Comparison of ENCODE assay signal across 21 mouse cellular contexts in the genomic region with DNA sequence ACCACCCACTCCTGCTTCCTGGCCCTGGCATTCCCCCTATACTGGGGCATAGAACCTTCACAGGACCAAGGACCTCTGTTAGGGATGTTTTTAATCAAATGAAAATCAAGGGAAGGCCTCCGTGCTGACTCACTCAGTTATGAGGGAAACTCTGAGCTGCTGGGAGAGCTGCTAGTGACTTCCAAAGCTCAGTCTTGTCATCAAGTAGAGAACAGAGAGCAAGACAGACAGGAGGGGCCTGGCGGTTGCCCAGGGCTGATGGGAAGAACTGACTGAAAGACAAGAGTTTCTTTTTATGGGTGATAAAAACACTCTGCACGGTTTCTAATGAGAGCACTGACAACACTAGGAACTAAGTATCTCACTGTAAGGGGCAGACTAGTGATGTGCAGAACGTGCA. TPM values are rescaled to one million over a fixed set of nuclear protein-coding genes. Genes with fewer than 3 reads are reported as not detected.
A peak's percentile ranks its signal among the peaks of the same experiment; 100 is the strongest.
DNase-seq lines count a peak whose midpoint lies in the region; ATAC-seq lines count a peak whose summit lies in the region.
"Had no signal": no experiment of that assay in that cellular context is flagged by ENCODE, and none has a peak within 500 bp of the region (broad histone marks: within the 10 kb centered on the region; RNA-seq: fewer than 3 reads in every experiment).

No protein-coding gene starts in this region.

- peak; percentile 21 for DNase-seq in gastrocnemius, adult 18-20 months (ENCODE audit: low spot score)
- no peak for DNase-seq in gastrocnemius, postnatal 4 days (ENCODE audit: low spot score in 2 of 2)
- DNase-seq in MN1 (ENCODE audit: low spot score) = peak; percentile 71
- peak; percentile 31 for DNase-seq in brain, adult 2 months (ENCODE audit: low read depth, low spot score)
- peak; percentile 29 to 41 for DNase-seq in heart, postnatal 10 days
- no peak for DNase-seq in liver, embryonic 11.5 days (ENCODE audit: low spot score)
- DNase-seq in thymus, postnatal 25 days = no peak
- DNase-seq: B cell, adult 2 months; cerebellum, postnatal 36 days; layer of hippocampus, postnatal 36 days; liver, postnatal 0 days; lung, postnatal 36 days; retina, postnatal 1 day; thymus, adult 2 months had no signal

- H3K9me3 ChIP-seq in liver, embryonic 11.5 days (ENCODE audit: control insufficient read depth, low read length) = no peaks in the 10 kb centered on the region
- H3K9me3 ChIP-seq: embryonic facial prominence, embryonic 12.5 days; forebrain, embryonic 12.5 days; hindbrain, embryonic 10.5 days; limb, embryonic 12.5 days; midbrain, embryonic 12.5 days had no signal

- no peak overlapping the region for H3K27ac ChIP-seq in liver, embryonic 11.5 days (ENCODE audit: low read depth, low read length)
- H3K27ac ChIP-seq: forebrain, embryonic 12.5 days; hindbrain, embryonic 10.5 days; limb, embryonic 12.5 days; midbrain, embryonic 12.5 days had no signal

- 76% methylated on average over 4 of the region's 4 CpGs for WGBS in liver, embryonic 11.5 days

- no peak overlapping the region for H3K4me3 ChIP-seq in liver, embryonic 11.5 days (ENCODE audit: low read depth, low read length)
- H3K4me3 ChIP-seq: embryonic facial prominence, embryonic 12.5 days; forebrain, embryonic 12.5 days; hindbrain, embryonic 10.5 days; limb, embryonic 12.5 days; midbrain, embryonic 12.5 days; myocyte had no signal

- H3K9ac ChIP-seq in liver, embryonic 11.5 days (ENCODE audit: low read depth, low read length) = no peak overlapping the region
- H3K9ac ChIP-seq: embryonic facial prominence, embryonic 12.5 days; forebrain, embryonic 12.5 days; limb, embryonic 12.5 days; liver, postnatal 0 days; midbrain, embryonic 12.5 days had no signal

- H3K4me1 ChIP-seq in liver, embryonic 11.5 days (replicated peaks; ENCODE audit: control insufficient read depth, insufficient read depth, low read length) = no peaks in the 10 kb centered on the region
- H3K4me1 ChIP-seq: hindbrain, embryonic 10.5 days had no signal

- ATAC-seq in liver, embryonic 11.5 days (replicated peaks; ENCODE audit: low FRiP score) = no peak
- ATAC-seq: inflammation-experienced regulatory T-cells, adult 6 months; liver, postnatal 0 days had no signal

- H3K27me3 ChIP-seq in liver, embryonic 11.5 days (replicated peaks; ENCODE audit: control insufficient read depth, insufficient read depth, low read length) = no peaks in the 10 kb centered on the region
- H3K27me3 ChIP-seq: embryonic facial prominence, embryonic 12.5 days; forebrain, embryonic 12.5 days; limb, embryonic 12.5 days; midbrain, embryonic 12.5 days had no signal

- no peak overlapping the region for H3K4me2 ChIP-seq in liver, embryonic 11.5 days
- H3K4me2 ChIP-seq: embryonic facial prominence, embryonic 12.5 days; forebrain, embryonic 12.5 days; limb, embryonic 12.5 days; midbrain, embryonic 12.5 days had no signal

- H3K36me3 ChIP-seq in liver, embryonic 11.5 days (ENCODE audit: control insufficient read depth, insufficient read depth, low read length) = peaks cover 4% of the 10 kb centered on the region; the same call in 1 of the 2 replicates
- H3K36me3 ChIP-seq: midbrain, embryonic 12.5 days had no signal

- intact Hi-C loops in heart, postnatal 10 days (cut with DNase I) = no loop called here

RNA-seq across cellular contexts. Expression of a gene that starts 57.4 kb away (rescaled TPM):
- 1 to 10 TPM; 7.5 to 8.3 TPM for total RNA-seq in gastrocnemius, adult 18-20 months (2021)
- total RNA-seq in gastrocnemius, postnatal 4 days (2021) = 10 to 100 TPM; 13.0 to 13.3 TPM
- total RNA-seq in heart, postnatal 10 days (2021) = 10 to 100 TPM in 1 of 2 experiments, 1 to 10 TPM in 1; 10.0 to 10.2 TPM
- 3.1 and 3.8 TPM in 2 replicates for polyA plus RNA-seq in liver, embryonic 11.5 days (2014; fragmentation: Nextera tagmentation; extraction: Ambion mirVana)

Comparison
In these comparisons a context has a peak if more than half of its experiments do, and no peak if none do; other contexts are left out.
1. DNase-seq: peak in gastrocnemius, adult 18-20 months (single experiment), MN1 (single experiment), brain, adult 2 months (single experiment) and heart, postnatal 10 days (2 of 2); none in gastrocnemius, postnatal 4 days (0 of 2), liver, embryonic 11.5 days (single experiment) and thymus, postnatal 25 days (single experiment).